Mouse (Mus musculus): Measurements from ENCODE around the gene Kremen2.

GRCm38 (mm10) chr17:23744651-23745050 lies 982 bp downstream of the Kremen2 start:
- no peak for TF ChIP-seq POLR2A (IDR thresholded peaks at IDR 0.05; ENCODE audit: borderline replicate concordance, extremely low read depth, low read depth, low read length)
- no peak for TF ChIP-seq CTCF (IDR thresholded peaks at IDR 0.05; ENCODE audit: insufficient read depth, low read length)
